Mouse (Mus musculus) heart, adult 2 months (tissue): ENCODE measurements around the gene Ttc39a.

Experiments used
- CTCF ChIP-seq: fragments of 200-600 bp; IDR thresholded peaks from 2 replicates; pipeline ENCODE4 v1.8.1; 2022; ENCODE audit warnings: antibody characterized with exemption, mild to moderate bottlenecking, moderate library complexity
- POLR2A ChIP-seq: fragments of 200-500 bp; IDR thresholded peaks from 2 replicates; pipeline ENCODE4 v1.6.1; 2011; ENCODE audit warnings: mild to moderate bottlenecking, low read depth, low read length, control low read depth; ENCODE audit not compliant: insufficient read depth

- TF ChIP-seq CTCF (no peak), POLR2A (no peak)
Measured at GRCm38 (mm10) chr4:109493581-109493980, 87.2 kb downstream of the Ttc39a start.
